Mouse (Mus musculus) right cerebral cortex, adult 2 months (tissue): ENCODE measurements at regions not wholly inside any gene's neighbourhood (a gene's known extent, or its start where the extent isn't known, plus 50 kb on each side); places are given as distances from the start of the nearest gene placed in this dataset.
"Not testable (repeated sequence)": the region's sequence is repeated elsewhere in the genome, so short reads cannot be mapped to it uniquely, and the experiment has no call there.

Source experiments
- DNase-seq, 2 experiments: peaks; one replicate each; pipeline ENCODE4 v3.0.0; 2021 to 2022; ENCODE audit warnings: low spot score in 2 of 2

- no peak for DNase-seq
Measured at GRCm38 (mm10) chr4:23567827-23568226, 928.4 kb upstream of the Mms22l start.

- no peak for DNase-seq
Measured at GRCm38 (mm10) chr4:23573013-23573412, 923.2 kb upstream of the Mms22l start.

- no peak for DNase-seq
Measured at GRCm38 (mm10) chr4:23587412-23587811, 908.8 kb upstream of the Mms22l start.

- DNase-seq, result no peak
Measured at GRCm38 (mm10) chr4:23590883-23591282, 905.4 kb upstream of the Mms22l start.

- no peak for DNase-seq
Measured at GRCm38 (mm10) chr4:23591593-23591992, 904.7 kb upstream of the Mms22l start.

- DNase-seq, result no peak
Measured at GRCm38 (mm10) chr4:23600070-23600469, 896.2 kb upstream of the Mms22l start.

- DNase-seq, result peak; percentile 9 to 22
Measured at GRCm38 (mm10) chr4:23601426-23602293, 894.6 kb upstream of the Mms22l start.

DNA sequence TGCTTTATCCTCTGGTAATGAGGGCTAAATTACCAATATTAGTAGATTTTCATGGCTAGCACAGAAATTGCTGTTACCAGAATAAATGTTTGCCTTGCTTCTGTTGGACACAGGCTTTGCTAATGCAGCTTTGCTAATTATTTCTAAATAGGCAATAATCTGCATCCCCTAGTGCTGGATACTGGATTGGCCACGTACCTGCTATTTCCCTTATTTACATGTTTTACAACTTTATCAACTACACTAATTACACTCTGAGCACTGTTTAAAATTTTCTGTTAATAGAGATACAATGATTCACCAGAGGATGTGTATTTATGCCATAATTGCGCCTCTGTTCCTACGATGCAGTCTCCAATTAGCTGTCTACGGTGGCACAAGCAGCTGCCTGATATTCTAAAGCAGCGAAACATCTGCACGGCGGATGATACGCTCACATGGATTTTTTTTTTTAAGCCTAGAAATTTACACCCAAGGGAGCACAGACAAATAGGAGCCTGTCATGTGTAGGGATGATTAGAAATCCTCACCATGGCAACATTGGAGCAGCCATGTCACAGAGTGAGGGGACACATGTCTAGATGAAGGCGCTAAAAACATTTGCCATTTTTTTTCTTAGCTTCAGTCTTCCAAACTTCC is 893.8 kb upstream of the Mms22l start:
- peak; percentile 2 to 13 for DNase-seq

DNA sequence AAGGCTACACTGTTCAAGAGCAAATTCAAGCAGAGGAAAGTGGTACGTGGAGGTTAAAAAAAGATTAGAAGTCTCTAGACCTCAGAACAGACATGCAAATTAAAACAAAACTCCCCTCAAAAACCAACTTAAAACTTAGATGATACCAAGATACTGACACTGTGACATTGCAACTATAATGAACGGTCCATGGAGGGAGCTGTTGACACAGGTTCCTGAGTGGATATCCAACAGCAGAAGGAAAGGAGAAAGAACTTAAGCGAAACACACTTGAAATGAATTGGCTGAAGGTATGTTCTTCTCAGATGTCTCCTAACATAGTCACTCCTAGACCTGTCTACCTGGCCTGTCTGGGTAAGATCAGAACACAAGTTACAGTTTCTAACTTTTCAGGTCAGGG is 888.9 kb upstream of the Mms22l start:
- peak in 1 of 2 experiments; percentile 5 for DNase-seq

GRCm38 (mm10) chr4:23621208-23621607 is 875.0 kb upstream of the Mms22l start:
- DNase-seq, result no peak

GRCm38 (mm10) chr4:23622231-23622630 is 874.0 kb upstream of the Mms22l start:
- DNase-seq, result no peak

GRCm38 (mm10) chr4:23636231-23636928 is 859.9 kb upstream of the Mms22l start:
- DNase-seq, result no peak

- no peak for DNase-seq
Measured at GRCm38 (mm10) chr4:23636929-23637235, 859.4 kb upstream of the Mms22l start.

DNA sequence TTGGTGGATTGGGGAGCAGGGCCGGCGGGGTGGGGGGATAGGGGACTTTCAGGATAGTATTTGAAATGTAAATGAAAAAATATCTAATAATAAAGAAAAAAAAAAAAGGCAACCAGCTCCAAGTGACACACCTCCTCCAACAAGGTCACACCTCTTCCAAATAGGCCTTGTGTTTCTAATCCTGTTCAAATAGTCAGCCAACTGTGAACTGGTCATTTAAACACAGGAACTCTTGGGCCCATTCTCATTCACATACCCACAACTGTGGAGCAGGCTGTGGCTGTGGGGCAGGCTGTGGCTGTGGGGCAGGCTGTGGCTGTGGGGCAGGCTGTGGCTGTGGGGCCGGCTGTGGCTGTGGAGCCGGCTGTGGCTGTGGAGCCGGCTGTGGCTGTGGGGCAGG is 839.6 kb upstream of the Mms22l start:
- not testable (repeated sequence) for DNase-seq

GRCm38 (mm10) chr4:23668896-23669295 is 827.4 kb upstream of the Mms22l start:
- no peak for DNase-seq

DNA sequence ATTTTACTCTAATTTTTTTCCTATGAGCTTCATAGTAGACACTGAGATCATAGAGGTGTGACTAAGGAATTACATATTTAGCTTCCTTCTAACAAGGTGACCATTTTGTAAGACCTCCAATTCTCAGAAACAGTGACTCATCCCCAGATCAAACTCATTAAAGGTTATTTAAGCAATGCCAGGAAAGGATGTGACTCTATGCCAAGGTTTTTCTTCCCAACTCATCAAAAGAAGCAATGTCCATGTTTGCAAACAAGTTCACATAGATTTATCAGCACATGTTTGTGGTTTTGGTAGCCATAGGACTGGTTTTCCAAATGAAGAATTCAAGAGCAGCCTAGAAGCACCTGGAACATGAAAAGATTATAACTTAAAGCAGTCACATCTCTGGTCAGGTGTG is 792.6 kb upstream of the Mms22l start:
- no peak for DNase-seq

GRCm38 (mm10) chr4:23710716-23711115 is 785.5 kb upstream of the Mms22l start:
- DNase-seq, result no peak

GRCm38 (mm10) chr4:23713781-23714415 is 782.4 kb upstream of the Mms22l start:
- no peak for DNase-seq

GRCm38 (mm10) chr4:23727846-23728245 is 768.4 kb upstream of the Mms22l start:
- DNase-seq, result no peak

DNA sequence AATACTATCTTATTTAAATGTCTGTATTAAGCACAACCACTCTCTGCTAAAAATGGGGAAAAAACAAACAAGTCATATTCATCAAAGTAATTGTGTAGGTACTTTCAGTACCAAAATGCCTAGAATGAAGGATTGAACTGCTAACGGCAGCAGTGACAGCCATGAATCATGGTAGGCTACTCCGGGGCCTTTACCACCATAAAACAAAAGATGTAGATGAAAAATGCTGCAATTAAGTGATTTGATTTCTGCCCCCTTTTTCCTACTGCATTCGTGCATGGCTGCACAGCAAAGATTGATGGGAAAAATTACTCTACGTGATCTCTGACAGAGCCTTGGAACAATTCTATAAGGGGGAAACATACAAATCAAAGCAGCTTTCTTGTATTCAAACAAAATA is 763.8 kb upstream of the Mms22l start:
- no peak for DNase-seq

GRCm38 (mm10) chr4:23744079-23744478 is 752.2 kb upstream of the Mms22l start:
- no peak for DNase-seq

DNA sequence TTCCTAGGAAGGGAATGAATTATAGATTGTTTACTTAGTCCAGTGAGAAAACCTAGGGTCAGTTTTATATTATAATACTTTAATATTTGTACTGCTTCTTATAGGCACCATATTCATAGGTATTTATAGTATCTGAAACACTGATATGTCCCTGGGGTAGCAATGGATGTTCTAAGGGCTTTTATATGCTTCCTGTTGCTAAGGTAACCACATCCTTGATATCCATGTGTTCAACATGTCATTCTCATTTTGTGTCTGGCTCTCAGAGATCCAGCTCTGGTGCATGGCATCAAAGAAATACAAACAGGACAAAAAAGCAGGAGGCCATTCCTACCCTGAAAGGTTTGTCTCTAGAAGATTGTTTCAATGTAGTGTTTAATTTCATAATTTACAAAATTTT is 738.2 kb upstream of the Mms22l start:
- DNase-seq, result no peak
